Mouse (Mus musculus): ENCODE measurements at regions not wholly inside any gene's neighbourhood (a gene's known extent, or its start where the extent isn't known, plus 50 kb on each side); places are given as distances from the start of the nearest gene placed in this dataset.

DNA sequence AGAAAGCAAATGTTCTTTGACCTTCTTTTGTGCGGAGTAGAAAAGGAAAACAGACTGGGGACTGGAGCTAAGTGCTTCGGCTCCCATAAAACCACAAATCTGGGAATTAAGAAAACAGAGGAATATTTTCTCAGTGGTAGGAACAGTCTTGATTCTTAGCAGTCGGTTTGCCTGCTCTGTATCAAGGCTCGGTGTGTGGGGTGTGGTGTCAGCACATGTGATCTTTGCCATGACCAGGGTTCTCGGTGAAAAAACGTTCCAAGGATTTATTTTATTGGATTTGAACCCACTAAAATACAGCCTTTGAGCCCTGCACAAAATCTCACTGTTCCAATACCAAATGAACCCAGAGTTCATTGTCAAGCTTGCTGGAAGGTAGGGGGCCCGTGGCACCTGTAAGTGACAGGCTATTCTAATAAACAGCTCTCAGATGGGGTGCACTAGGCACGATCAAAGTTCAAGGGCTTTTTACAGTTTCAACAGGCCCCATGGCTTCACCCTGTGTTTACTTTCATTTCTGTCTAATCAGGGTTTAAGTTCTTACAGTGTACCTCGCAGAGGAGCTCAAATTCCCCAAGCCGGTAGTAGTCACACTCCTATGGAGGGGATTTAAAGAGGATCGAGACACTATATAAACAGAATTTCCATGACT is 122.1 kb upstream of the Zfp217 start:
- TF ChIP-seq USF1 (IDR thresholded peaks at IDR 0.05; ENCODE audit: low read depth) (no peak), MAX (IDR thresholded peaks at IDR 0.05) (no peak)
